Mouse (Mus musculus): ENCODE data around the gene Gm2431. TPM values are rescaled to one million over a fixed set of nuclear protein-coding genes. Genes with fewer than 3 reads are reported as not detected.
"Not testable (repeated sequence)": the region's sequence is repeated elsewhere in the genome, so short reads cannot be mapped to it uniquely, and the experiment has no call there.

Gene Gm2431
- not detected for total RNA-seq (2021)
- long read RNA-seq, experiment 1: 0 reads
- long read RNA-seq, experiment 2: 0 reads

DNA sequence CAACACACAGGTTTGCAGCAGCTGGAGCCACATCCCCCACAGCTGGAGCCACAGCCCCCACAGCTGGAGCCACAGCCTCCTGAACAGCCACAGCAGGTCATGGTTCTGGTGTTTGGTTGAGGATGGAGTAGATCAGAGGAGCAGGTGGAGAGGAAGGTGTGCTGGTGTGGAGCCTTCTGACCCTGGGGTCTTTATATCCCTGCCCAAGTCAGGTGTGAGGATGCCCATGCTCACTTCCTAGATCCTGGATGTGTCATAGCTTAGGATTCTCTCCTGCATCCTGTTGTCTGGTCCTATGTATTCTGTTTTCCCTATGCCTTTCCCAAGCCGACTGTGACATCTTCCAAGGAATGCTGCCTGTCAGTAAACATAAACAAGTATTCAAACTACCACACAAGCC is at the start of gene Gm2431:
Gene Gm2431 (minus strand): TSS at position 101 of the 400 bp plus-strand sequence.
- not testable (repeated sequence) for DNase-seq

- DNase-seq: not testable (repeated sequence)
These were observed 45.8 kb upstream of the Gm2431 start for GRCm38 (mm10) chr7:142303929-142304328.

DNA sequence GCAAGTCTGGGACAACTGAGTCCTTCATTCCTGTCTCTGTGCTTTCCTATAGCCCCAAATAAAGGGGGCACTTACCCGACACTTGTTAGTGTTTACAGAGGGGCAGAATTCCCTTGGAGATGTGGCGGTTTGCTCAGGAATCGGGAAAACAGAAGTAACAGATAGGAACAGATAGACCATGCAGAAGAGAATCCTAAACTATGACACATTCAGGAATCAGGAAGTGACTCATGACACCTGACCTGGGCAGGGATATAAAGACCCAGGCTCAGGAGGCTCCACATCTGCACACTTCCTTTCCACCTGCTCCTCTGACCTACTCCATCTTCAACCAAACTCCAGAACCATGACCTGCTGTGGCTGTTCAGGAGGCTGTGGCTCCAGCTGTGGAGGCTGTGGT is 45.1 kb upstream of the Gm2431 start, which contains the start of gene Krtap5-4:
Gene Krtap5-4 (plus strand): TSS at position 301 of the 400 bp plus-strand sequence.
- DNase-seq: no peak

- DNase-seq: not testable (repeated sequence)
These were observed 38.9 kb upstream of the Gm2431 start, which contains the start of gene Krtap5-1 for GRCm38 (mm10) chr7:142297018-142297417. TSS of gene Krtap5-1 (minus strand) at chr7:142297118.

DNA sequence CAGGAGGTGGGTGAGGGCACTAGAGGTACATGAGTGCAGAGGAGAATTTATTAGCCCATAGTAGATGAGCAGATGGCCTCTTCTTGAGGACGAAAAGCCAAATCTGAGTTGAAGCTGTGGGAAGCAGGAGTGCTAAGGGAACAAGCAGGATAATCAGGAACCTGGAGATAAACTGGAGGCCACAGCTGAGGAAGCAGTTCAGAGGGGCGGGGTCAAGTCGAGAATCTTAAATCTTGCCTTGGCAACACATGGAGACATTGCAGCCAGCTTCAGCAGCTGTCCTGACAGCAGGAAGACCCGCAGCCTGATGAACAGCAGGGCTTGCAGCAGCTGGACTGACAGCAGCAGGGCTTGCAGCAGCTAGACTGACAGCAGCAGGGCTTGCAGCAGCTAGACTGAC is 38.0 kb upstream of the Gm2431 start:
- DNase-seq: not testable (repeated sequence)

DNA sequence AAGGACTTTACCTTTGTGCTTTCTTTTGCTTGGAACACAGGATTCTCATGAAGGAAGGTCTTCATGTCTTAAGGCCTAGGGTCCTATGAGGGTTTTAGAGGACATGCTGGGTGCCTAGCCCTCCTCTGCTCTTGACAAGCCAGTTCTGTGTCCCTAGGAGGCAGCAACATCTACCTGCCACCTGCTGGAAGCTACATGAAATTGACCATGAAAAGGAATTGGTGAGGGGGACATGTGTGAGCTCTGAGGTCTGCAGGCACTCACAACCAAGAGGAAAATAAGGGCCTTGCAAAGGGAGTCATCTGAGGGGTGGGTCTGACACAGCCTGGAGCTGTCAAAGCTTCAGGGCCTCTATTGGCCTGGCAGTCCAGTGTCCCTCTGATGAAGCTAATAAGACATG is 37.3 kb upstream of the Gm2431 start:
- no peak for DNase-seq

GRCm38 (mm10) chr7:142293851-142294250 is 35.7 kb upstream of the Gm2431 start:
- DNase-seq: peak in 1 of 2 experiments; percentile 38

DNA sequence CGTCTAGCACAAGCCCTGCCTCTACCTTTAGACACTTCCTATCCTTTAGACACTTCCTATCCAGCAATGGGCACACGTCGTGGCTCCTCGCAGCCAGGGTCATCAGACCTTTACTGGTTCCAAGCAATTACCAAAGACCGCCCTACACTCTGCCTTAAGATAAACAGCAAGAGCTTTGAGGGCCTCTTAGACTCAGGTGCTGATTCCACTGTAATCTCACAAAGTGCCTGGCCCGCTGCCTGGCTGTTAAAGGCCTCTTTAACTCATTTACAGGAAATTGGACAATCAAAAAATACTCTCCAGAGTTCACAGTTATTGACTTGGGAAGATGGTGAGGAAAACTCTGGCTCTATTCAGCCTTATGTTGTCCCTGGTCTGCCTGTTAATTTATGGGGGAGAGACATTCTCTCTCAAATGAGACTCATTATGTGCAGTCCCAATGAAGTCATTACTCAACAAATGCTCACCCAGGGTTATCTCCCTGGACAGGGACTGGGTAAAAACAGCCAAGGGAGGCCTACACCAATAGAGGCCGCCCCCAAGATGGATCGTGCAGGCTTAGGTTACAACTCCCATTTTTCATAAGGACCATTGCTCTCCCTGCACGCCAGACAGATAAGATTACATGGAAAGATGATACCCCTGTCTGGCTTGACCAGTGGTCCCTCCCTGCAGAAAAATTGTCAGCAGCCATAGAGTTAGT is 27.9 kb upstream of the Gm2431 start:
- DNase-seq: not testable (repeated sequence)

GRCm38 (mm10) chr7:142285130-142285835 is 27.1 kb upstream of the Gm2431 start:
- DNase-seq: peak; percentile 61 to 64

GRCm38 (mm10) chr7:142284615-142285080 is 26.5 kb upstream of the Gm2431 start:
- peak; percentile 93 to 94 for DNase-seq

DNA sequence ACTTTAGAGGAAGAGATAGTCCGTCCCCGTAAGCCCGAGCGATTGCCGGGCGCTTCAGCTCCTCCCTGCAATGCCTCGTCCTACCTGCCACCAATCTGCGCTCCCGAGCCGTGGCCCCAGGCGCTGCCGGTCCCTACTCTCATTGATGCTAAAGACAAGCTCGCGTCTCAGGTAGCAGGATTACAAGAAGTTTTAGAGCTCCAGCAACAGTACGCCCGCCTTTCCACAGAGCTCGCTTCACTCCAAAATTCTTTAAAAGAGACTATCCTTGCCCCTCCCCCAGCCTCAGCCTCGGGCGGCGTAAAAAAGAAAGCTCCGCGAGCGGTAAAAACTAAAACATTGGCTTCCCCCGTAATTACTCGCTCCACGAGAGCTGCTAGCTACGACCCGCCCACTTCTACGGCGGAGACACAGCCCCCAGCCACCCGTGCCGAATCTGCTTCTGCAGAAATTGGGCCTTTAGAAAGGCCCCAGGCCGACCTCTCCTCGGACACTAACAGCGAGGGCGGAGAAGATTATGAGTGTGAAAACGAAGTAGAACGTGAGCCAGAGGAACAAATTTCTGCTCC is 26.0 kb upstream of the Gm2431 start:
- peak; percentile 67 to 75 for DNase-seq

DNA sequence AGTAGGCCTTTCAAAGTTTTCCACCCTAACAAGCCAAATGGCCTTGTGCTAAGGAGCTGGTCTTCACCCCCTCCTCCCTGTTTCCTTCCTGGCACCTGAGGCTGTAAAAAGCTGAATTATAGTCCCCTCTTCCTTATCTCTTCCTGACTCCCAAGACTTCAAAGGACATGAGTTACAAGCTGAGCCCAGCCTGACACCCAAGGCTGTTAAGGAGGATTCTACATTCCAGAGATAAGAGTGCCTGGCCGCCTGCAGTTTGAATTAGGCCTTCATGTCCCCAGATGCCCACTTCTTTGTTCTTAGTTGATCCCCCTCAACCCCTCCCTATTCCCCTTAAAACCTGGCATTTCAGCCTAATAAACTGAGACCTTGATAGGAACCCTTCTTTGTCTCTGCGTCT is 24.7 kb upstream of the Gm2431 start:
- DNase-seq: peak; percentile 18

GRCm38 (mm10) chr7:142279291-142279690 is 21.1 kb upstream of the Gm2431 start:
- not testable (repeated sequence) for DNase-seq

- DNase-seq: peak; percentile 73 to 86
These were observed 20.0 kb upstream of the Gm2431 start for GRCm38 (mm10) chr7:142278183-142278582.

GRCm38 (mm10) chr7:142274263-142274662 is 16.1 kb upstream of the Gm2431 start, which contains the start of gene Gm4559:
TSS of gene Gm4559 (minus strand) at chr7:142274363.
- DNase-seq: not testable (repeated sequence)

- DNase-seq: peak; percentile 36 to 61
These were observed 2.6 kb downstream of the Gm2431 start for GRCm38 (mm10) chr7:142255517-142255916.

GRCm38 (mm10) chr7:142249824-142250223 is 8.3 kb downstream of the Gm2431 start:
- DNase-seq: peak; percentile 28 to 57

DNA sequence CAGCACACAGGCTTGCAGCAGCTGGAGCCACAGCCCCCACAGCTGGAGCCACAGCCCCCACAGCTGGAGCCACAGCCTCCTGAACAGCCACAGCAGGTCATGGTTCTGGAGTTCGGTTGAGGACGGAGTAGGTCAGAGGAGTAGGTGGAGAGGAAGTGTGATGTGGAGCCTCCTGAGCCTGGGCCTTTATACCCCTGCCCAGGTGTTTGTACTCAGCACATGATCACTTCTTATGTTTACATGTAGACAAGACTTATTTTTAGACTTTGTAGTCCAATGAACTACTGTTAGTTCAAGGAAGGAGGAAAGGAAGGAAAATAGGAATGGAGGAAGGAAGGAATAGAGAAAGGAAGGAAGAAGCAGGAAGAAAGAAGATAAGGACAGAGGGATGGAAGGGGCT is 17.2 kb downstream of the Gm2431 start, which contains the start of gene Gm40460:
Gene Gm40460 (minus strand): TSS at position 101 of the 400 bp plus-strand sequence.
- DNase-seq: no peak

DNA sequence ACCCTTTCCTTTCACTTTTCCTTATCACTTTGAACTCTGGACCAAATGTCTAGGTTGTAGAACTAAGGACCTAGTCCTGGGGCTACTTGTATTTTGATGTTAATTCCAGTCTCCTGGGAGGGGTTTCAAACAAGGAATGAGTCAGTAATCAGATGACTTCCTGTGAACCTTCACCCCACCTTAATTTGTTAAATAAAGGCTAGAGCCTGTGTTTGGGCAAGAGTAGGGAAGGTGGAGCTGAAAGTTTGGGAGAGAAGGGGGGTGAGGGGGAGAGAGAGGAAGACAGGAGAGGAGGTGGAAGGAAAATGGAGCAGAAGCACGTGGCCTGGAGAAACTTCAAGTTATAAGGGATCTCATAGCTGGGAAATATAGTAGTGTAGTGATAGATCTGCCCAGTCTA is 26.6 kb downstream of the Gm2431 start:
- DNase-seq: no peak

- DNase-seq: not testable (repeated sequence)
These were observed 28.3 kb downstream of the Gm2431 start, which contains the start of gene Krtap5-5 for GRCm38 (mm10) chr7:142229871-142230270. TSS of gene Krtap5-5 (minus strand) at chr7:142229971.

DNA sequence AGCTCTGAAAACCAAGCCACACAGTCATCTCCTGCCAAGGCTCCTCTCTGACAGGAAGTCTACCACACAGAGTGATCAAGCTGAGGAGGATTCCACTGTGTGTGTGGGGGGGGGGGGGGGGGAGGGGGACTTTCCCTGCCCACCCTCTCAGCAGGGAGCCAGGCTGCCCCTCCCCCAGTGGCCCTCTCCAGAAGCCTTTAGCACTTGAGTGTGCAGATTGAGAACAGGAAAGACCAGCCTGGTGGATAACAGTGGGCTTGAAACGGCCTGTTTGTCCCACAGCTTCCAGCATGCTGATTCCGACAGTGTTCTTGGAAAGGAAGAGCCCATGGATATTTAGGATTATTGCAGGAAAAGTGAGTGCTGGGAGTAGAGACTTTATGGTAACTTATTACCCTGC is 33.6 kb downstream of the Gm2431 start:
- DNase-seq: no peak

DNA sequence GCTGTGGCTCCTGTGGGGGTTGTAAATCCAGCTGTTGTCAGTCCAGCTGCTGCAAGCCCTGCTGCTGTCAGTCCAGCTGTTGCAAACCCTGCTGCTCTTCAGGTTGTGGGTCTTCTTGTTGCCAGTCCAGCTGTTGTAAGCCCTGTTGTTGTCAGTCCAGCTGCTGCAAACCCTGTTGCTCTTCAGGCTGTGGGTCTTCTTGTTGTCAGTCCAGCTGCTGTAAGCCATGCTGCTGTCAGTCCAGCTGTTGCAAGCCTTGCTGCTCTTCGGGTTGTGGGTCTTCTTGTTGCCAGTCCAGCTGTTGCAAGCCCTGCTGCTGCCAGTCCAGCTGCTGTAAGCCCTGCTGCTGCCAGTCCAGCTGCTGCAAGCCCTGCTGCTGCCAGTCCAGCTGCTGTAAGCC is 46.0 kb downstream of the Gm2431 start:
- not testable (repeated sequence) for DNase-seq

Measured in adrenal gland, postnatal 36 days (tissue).